Mouse (Mus musculus): ENCODE measurements around the gene Nr4a1.

DNA sequence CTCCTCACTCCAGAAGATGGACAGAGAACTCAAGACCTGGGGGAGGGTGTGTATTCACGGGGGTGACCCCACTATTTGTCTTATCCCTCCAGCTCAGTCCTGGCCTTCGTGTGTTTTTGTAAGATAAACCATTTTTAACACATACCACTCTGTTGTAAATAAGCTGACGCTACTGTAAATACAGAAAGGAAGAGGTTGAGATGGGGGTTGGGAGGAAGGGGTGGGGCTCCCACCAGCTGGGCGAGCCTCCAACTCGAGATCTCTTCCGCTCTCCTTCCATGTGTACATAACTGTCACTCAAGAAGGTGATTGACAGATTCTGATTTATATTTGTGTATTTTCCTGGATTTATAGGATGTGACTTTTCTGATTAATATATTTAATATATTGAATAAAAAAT, 20.3 kb downstream of the Nr4a1 start:
- TF ChIP-seq CTCF (IDR thresholded peaks at IDR 0.05; ENCODE audit: insufficient read depth, low read depth, low read length) (no peak), POLR2A (IDR thresholded peaks at IDR 0.05; ENCODE audit: insufficient read depth, low read depth, low read length) (no peak)

Measured in olfactory bulb, adult 2 months (tissue).